Mouse (Mus musculus): ENCODE results near the gene Ddah2. TPM values are rescaled to one million over a fixed set of nuclear protein-coding genes. Genes with fewer than 3 reads are reported as not detected.

Gene Ddah2
- polyA plus RNA-seq, 1 experiment from 2014 or later = 582 TPM

- ATAC-seq (ENCODE audit: insufficient number of reproducible peaks, low FRiP score, low TSS enrichment, low read depth) (no peak), DNase-seq (ENCODE audit: low spot score) (no peak)
- H3K9me3 ChIP-seq (ENCODE audit: control insufficient read depth, low read length) = no peaks in the 10 kb centered on the region
- no peak overlapping the region for H3K27ac ChIP-seq (replicated peaks; ENCODE audit: low read depth, low read length)
- H3K27me3 ChIP-seq (ENCODE audit: control insufficient read depth, insufficient read depth, low read length) = no peaks in the 10 kb centered on the region
- H3K4me3 ChIP-seq (ENCODE audit: low read depth, low read length) = no peak overlapping the region
- H3K36me3 ChIP-seq (ENCODE audit: control insufficient read depth, insufficient read depth, low read length) = peaks cover 38% of the 10 kb centered on the region
- 67% methylated on average over 14 of the region's 14 CpGs for WGBS
- H3K4me2 ChIP-seq (ENCODE audit: low read depth, severe bottlenecking) = no peak overlapping the region
- no peak overlapping the region for H3K9ac ChIP-seq (ENCODE audit: low read length)
- 0 out of 2 replicates have a peak, but pooled peaks cover 2% of the 10 kb centered on the region for H3K4me1 ChIP-seq (ENCODE audit: control insufficient read depth, insufficient read depth, low read length)
These were observed 41.2 kb upstream of the Ddah2 start for GRCm38 (mm10) chr17:35017706-35018030.

GRCm38 (mm10) chr17:35018171-35018570, 40.7 kb upstream of the Ddah2 start:
- H3K27me3 ChIP-seq (ENCODE audit: control insufficient read depth, insufficient read depth, low read length) = no peaks in the 10 kb centered on the region
- peaks cover 34% of the 10 kb centered on the region for H3K36me3 ChIP-seq (ENCODE audit: control insufficient read depth, insufficient read depth, low read length)
- ATAC-seq (ENCODE audit: insufficient number of reproducible peaks, low FRiP score, low TSS enrichment, low read depth) (no peak), DNase-seq (ENCODE audit: low spot score) (no peak)
- 78% methylated on average over 3 of the region's 3 CpGs for WGBS
- H3K4me1 ChIP-seq (ENCODE audit: control insufficient read depth, insufficient read depth, low read length) = 0 out of 2 replicates have a peak, but pooled peaks cover 2% of the 10 kb centered on the region
- H3K9ac ChIP-seq (ENCODE audit: low read length) = no peak overlapping the region; the same call in 1 of the 2 replicates
- H3K27ac ChIP-seq (replicated peaks; ENCODE audit: low read depth, low read length) = no peak overlapping the region
- no peak overlapping the region for H3K4me3 ChIP-seq (ENCODE audit: low read depth, low read length)
- H3K9me3 ChIP-seq (ENCODE audit: control insufficient read depth, low read length) = no peaks in the 10 kb centered on the region
- H3K4me2 ChIP-seq (ENCODE audit: low read depth, severe bottlenecking) = no peak overlapping the region

- Histone ChIP-seq H3K9me3 (ENCODE audit: control insufficient read depth, low read length) (no peaks in the 10 kb centered on the region), H3K4me1 (ENCODE audit: control insufficient read depth, insufficient read depth, low read length) (0 out of 2 replicates have a peak, but pooled peaks cover 2% of the 10 kb centered on the region), H3K27ac (replicated peaks; ENCODE audit: low read depth, low read length) (no peak overlapping the region), H3K4me3 (ENCODE audit: low read depth, low read length) (no peak overlapping the region), H3K27me3 (ENCODE audit: control insufficient read depth, insufficient read depth, low read length) (no peaks in the 10 kb centered on the region), H3K36me3 (ENCODE audit: control insufficient read depth, insufficient read depth, low read length) (peaks cover 17% of the 10 kb centered on the region), H3K4me2 (ENCODE audit: low read depth, severe bottlenecking) (no peak overlapping the region), H3K9ac (ENCODE audit: low read length) (no peak overlapping the region)
- DNase-seq (ENCODE audit: low spot score) = no peak
- ATAC-seq (ENCODE audit: insufficient number of reproducible peaks, low FRiP score, low TSS enrichment, low read depth) = no peak
- WGBS = 75% methylated on average over 11 of the region's 11 CpGs
These were observed 38.9 kb upstream of the Ddah2 start for GRCm38 (mm10) chr17:35019894-35020293.

- Histone ChIP-seq H3K36me3 (ENCODE audit: control insufficient read depth, insufficient read depth, low read length) (peaks cover 10% of the 10 kb centered on the region), H3K9ac (ENCODE audit: low read length) (no peak overlapping the region), H3K27ac (replicated peaks; ENCODE audit: low read depth, low read length) (no peak overlapping the region), H3K4me3 (ENCODE audit: low read depth, low read length) (no peak overlapping the region), H3K9me3 (ENCODE audit: control insufficient read depth, low read length) (no peaks in the 10 kb centered on the region), H3K4me1 (ENCODE audit: control insufficient read depth, insufficient read depth, low read length) (0 out of 2 replicates have a peak, but pooled peaks cover 2% of the 10 kb centered on the region), H3K4me2 (ENCODE audit: low read depth, severe bottlenecking) (no peak overlapping the region), H3K27me3 (ENCODE audit: control insufficient read depth, insufficient read depth, low read length) (no peaks in the 10 kb centered on the region)
- ATAC-seq (ENCODE audit: insufficient number of reproducible peaks, low FRiP score, low TSS enrichment, low read depth) (no peak), DNase-seq (ENCODE audit: low spot score) (no peak)
- 87% methylated on average over 8 of the region's 8 CpGs for WGBS
These were observed 38.3 kb upstream of the Ddah2 start for GRCm38 (mm10) chr17:35020551-35020950.

GRCm38 (mm10) chr17:35021163-35021808, 37.5 kb upstream of the Ddah2 start:
- 0 out of 2 replicates have a peak, but pooled peaks cover 2% of the 10 kb centered on the region for H3K4me1 ChIP-seq (ENCODE audit: control insufficient read depth, insufficient read depth, low read length)
- no peak overlapping the region for H3K4me3 ChIP-seq (ENCODE audit: low read depth, low read length)
- H3K9ac ChIP-seq (ENCODE audit: low read length) = peak overlapping the region; percentile 34; the same call in 1 of the 2 replicates
- peak; percentile 11; the same call in 1 of the 2 replicates for ATAC-seq (ENCODE audit: insufficient number of reproducible peaks, low FRiP score, low TSS enrichment, low read depth)
- WGBS = 16% methylated on average over 17 of the region's 17 CpGs
- peaks cover 3% of the 10 kb centered on the region for H3K36me3 ChIP-seq (ENCODE audit: control insufficient read depth, insufficient read depth, low read length)
- peak overlapping the region; percentile 22; the same call in 1 of the 2 replicates for H3K4me2 ChIP-seq (ENCODE audit: low read depth, severe bottlenecking)
- H3K9me3 ChIP-seq (ENCODE audit: control insufficient read depth, low read length) = no peaks in the 10 kb centered on the region
- no peaks in the 10 kb centered on the region for H3K27me3 ChIP-seq (ENCODE audit: control insufficient read depth, insufficient read depth, low read length)
- no peak overlapping the region; the same call in 1 of the 2 replicates for H3K27ac ChIP-seq (replicated peaks; ENCODE audit: low read depth, low read length)
- DNase-seq (ENCODE audit: low spot score) = peak; percentile 92

- Histone ChIP-seq H3K36me3 (ENCODE audit: control insufficient read depth, insufficient read depth, low read length) (no peaks in the 10 kb centered on the region), H3K4me1 (ENCODE audit: control insufficient read depth, insufficient read depth, low read length) (0 out of 2 replicates have a peak, but pooled peaks cover 2% of the 10 kb centered on the region), H3K4me3 (ENCODE audit: low read depth, low read length) (no peak overlapping the region), H3K4me2 (ENCODE audit: low read depth, severe bottlenecking) (peak overlapping the region; percentile 22; the same call in 1 of the 2 replicates), H3K27me3 (ENCODE audit: control insufficient read depth, insufficient read depth, low read length) (no peaks in the 10 kb centered on the region), H3K9ac (ENCODE audit: low read length) (no peak overlapping the region), H3K27ac (replicated peaks; ENCODE audit: low read depth, low read length) (no peak overlapping the region), H3K9me3 (ENCODE audit: control insufficient read depth, low read length) (no peaks in the 10 kb centered on the region)
- no peak for DNase-seq (ENCODE audit: low spot score)
- ATAC-seq (ENCODE audit: insufficient number of reproducible peaks, low FRiP score, low TSS enrichment, low read depth) = no peak
- 70% methylated on average over 6 of the region's 6 CpGs for WGBS
These were observed 36.9 kb upstream of the Ddah2 start for GRCm38 (mm10) chr17:35021842-35022477.

GRCm38 (mm10) chr17:35022541-35023060, 36.2 kb upstream of the Ddah2 start:
- no peak overlapping the region for H3K9ac ChIP-seq (ENCODE audit: low read length)
- no peak overlapping the region for H3K4me3 ChIP-seq (ENCODE audit: low read depth, low read length)
- no peak for DNase-seq (ENCODE audit: low spot score)
- H3K27ac ChIP-seq (replicated peaks; ENCODE audit: low read depth, low read length) = no peak overlapping the region
- H3K36me3 ChIP-seq (ENCODE audit: control insufficient read depth, insufficient read depth, low read length) = no peaks in the 10 kb centered on the region
- no peak for ATAC-seq (ENCODE audit: insufficient number of reproducible peaks, low FRiP score, low TSS enrichment, low read depth)
- no peaks in the 10 kb centered on the region for H3K27me3 ChIP-seq (ENCODE audit: control insufficient read depth, insufficient read depth, low read length)
- WGBS = 96% methylated on average over 8 of the region's 8 CpGs
- H3K4me2 ChIP-seq (ENCODE audit: low read depth, severe bottlenecking) = no peak overlapping the region
- no peaks in the 10 kb centered on the region for H3K9me3 ChIP-seq (ENCODE audit: control insufficient read depth, low read length)
- H3K4me1 ChIP-seq (ENCODE audit: control insufficient read depth, insufficient read depth, low read length) = peaks cover 6% of the 10 kb centered on the region

- Histone ChIP-seq H3K4me3 (ENCODE audit: low read depth, low read length) (no peak overlapping the region), H3K9me3 (ENCODE audit: control insufficient read depth, low read length) (no peaks in the 10 kb centered on the region), H3K4me2 (ENCODE audit: low read depth, severe bottlenecking) (no peak overlapping the region), H3K27ac (replicated peaks; ENCODE audit: low read depth, low read length) (no peak overlapping the region), H3K4me1 (ENCODE audit: control insufficient read depth, insufficient read depth, low read length) (peaks cover 6% of the 10 kb centered on the region), H3K27me3 (ENCODE audit: control insufficient read depth, insufficient read depth, low read length) (no peaks in the 10 kb centered on the region), H3K9ac (ENCODE audit: low read length) (no peak overlapping the region), H3K36me3 (ENCODE audit: control insufficient read depth, insufficient read depth, low read length) (no peaks in the 10 kb centered on the region)
- 81% methylated on average over 5 of the region's 5 CpGs for WGBS
- DNase-seq (ENCODE audit: low spot score) (no peak), ATAC-seq (ENCODE audit: insufficient number of reproducible peaks, low FRiP score, low TSS enrichment, low read depth) (no peak)
These were observed 35.6 kb upstream of the Ddah2 start for GRCm38 (mm10) chr17:35023221-35023620.
